ENCODE assay signal across 8 mouse cellular contexts in the genomic region with DNA sequence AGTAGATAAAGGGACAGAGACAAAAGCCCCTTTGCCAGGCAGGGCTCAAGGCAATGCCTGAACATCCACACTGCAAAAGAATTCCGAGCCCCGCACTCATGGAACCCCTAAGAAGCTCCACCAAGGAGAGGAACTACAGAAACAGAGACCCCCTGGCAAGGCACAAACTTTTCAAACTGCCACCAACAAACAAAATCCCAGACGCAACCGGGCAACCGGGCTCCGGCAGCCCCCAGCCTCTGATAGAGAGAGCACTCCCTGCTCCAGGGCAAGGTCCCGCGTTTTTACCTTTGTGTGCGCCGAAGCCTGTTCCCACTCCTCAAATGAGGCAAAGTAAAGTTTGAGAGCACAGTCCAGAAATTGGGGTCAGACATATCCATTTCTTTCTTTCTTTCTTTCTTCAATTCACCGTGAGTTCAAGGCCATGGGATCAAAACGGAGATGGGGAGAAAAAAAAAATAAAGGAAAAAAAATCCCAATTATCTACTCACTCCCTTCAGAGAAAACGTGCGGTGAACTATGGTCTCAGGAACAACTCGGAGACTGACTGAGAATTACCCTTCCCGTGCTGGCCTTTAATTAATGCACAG.
A peak's percentile ranks its signal among the peaks of the same experiment; 100 is the strongest.
DNase-seq lines count a peak whose midpoint lies in the region; ATAC-seq lines count a peak whose summit lies in the region.

No protein-coding gene starts in this region.

- peak overlapping the region; percentile 62 for H3K9ac ChIP-seq in hindbrain, embryonic 16.5 days (ENCODE audit: low read depth, low read length)
- H3K9ac ChIP-seq in midbrain, embryonic 14.5 days (replicated peaks; ENCODE audit: low read length), result peak overlapping the region; percentile 60

- H3K4me3 ChIP-seq in hindbrain, embryonic 16.5 days (ENCODE audit: low read length), result peak overlapping the region; percentile 52
- peak overlapping the region; percentile 39 for H3K4me3 ChIP-seq in midbrain, embryonic 14.5 days (replicated peaks; ENCODE audit: low read depth, low read length)

- WGBS in hindbrain, embryonic 16.5 days, result 3% methylated on average over 16 of the region's 16 CpGs
- under 1% methylated on average over 16 of the region's 16 CpGs for WGBS in midbrain, embryonic 14.5 days

- H3K4me1 ChIP-seq in hindbrain, embryonic 16.5 days (ENCODE audit: control insufficient read depth, insufficient read depth, low read depth, low read length), result peaks cover 10% of the 10 kb centered on the region
- H3K4me1 ChIP-seq in midbrain, embryonic 14.5 days (ENCODE audit: control insufficient read depth, insufficient read depth, low read length), result peaks cover 14% of the 10 kb centered on the region; the same call in 1 of the 2 replicates

- H3K27me3 ChIP-seq in hindbrain, embryonic 16.5 days (replicated peaks; ENCODE audit: control insufficient read depth, insufficient read depth, low read length), result no peaks in the 10 kb centered on the region
- H3K27me3 ChIP-seq in midbrain, embryonic 14.5 days (ENCODE audit: control insufficient read depth, insufficient read depth, low read length), result no peaks in the 10 kb centered on the region

- peak overlapping the region; percentile 79 for H3K27ac ChIP-seq in hindbrain, embryonic 16.5 days (ENCODE audit: low read depth, low read length)
- H3K27ac ChIP-seq in midbrain, embryonic 14.5 days (replicated peaks; ENCODE audit: low read depth, low read length), result peak overlapping the region; percentile 82; the same call in 1 of the 2 replicates

- peak overlapping the region; percentile 87 for H3K4me2 ChIP-seq in hindbrain, embryonic 16.5 days (ENCODE audit: low read length)
- H3K4me2 ChIP-seq in midbrain, embryonic 14.5 days (ENCODE audit: low read length), result peak overlapping the region; percentile 83

- H3K36me3 ChIP-seq in hindbrain, embryonic 16.5 days (ENCODE audit: control insufficient read depth, insufficient read depth, low read length), result no peaks in the 10 kb centered on the region
- no peaks in the 10 kb centered on the region for H3K36me3 ChIP-seq in midbrain, embryonic 14.5 days (ENCODE audit: control insufficient read depth, insufficient read depth, low read length)

- peak; percentile 19 for DNase-seq in adrenal gland, postnatal 14 days
- no peak for DNase-seq in adrenal gland, postnatal 4 days (ENCODE audit: low spot score in 2 of 2)
- DNase-seq in thymus, postnatal 14 days, result peak; percentile 30
- DNase-seq in thymus, postnatal 0 days (ENCODE audit: low spot score), result no peak
- DNase-seq in midbrain, embryonic 14.5 days, result peak; percentile 38
- no peak for DNase-seq in right cerebral cortex, postnatal 10 days (ENCODE audit: low spot score in 2 of 2)
- no peak for DNase-seq in urinary bladder, postnatal 4 days (ENCODE audit: low spot score in 2 of 2)

- H3K9me3 ChIP-seq in hindbrain, embryonic 16.5 days (ENCODE audit: control insufficient read depth, low read length), result 0 out of 2 replicates have a peak, but pooled peaks cover 2% of the 10 kb centered on the region
- H3K9me3 ChIP-seq in midbrain, embryonic 14.5 days (ENCODE audit: control insufficient read depth, low read length), result no peaks in the 10 kb centered on the region

- no peak for ATAC-seq in hindbrain, embryonic 16.5 days
- no peak for ATAC-seq in midbrain, embryonic 14.5 days (ENCODE audit: low FRiP score, low TSS enrichment)

Comparison
In these comparisons a context has a peak if more than half of its experiments do, and no peak if none do; other contexts are left out.
1. DNase-seq: peak in adrenal gland, postnatal 14 days (single experiment), thymus, postnatal 14 days (single experiment) and midbrain, embryonic 14.5 days (single experiment); none in adrenal gland, postnatal 4 days (0 of 2), thymus, postnatal 0 days (single experiment), right cerebral cortex, postnatal 10 days (0 of 2) and urinary bladder, postnatal 4 days (0 of 2).